Mouse (Mus musculus): ENCODE results near the gene Exosc2. TPM values are rescaled to one million over a fixed set of nuclear protein-coding genes. Genes with fewer than 3 reads are reported as not detected.

The Exosc2 gene
- total RNA-seq, 2 experiments from 2014 or later = 24.7 to 29.5 TPM

GRCm38 (mm10) chr2:31724730-31725490 lies 54.4 kb downstream of the Exosc2 start:
- DNase-seq = no peak

- DNase-seq = no peak
Measured at GRCm38 (mm10) chr2:31727576-31728277, 57.2 kb downstream of the Exosc2 start.

- no peak for DNase-seq
Measured at GRCm38 (mm10) chr2:31730640-31731039, 60.1 kb downstream of the Exosc2 start.

Other genes starting within 250 kb of the Exosc2 start
- gene Ass1, start 200.5 kb upstream of the Exosc2 start, total RNA-seq (2021) = 10 to 100 TPM; 22.6 to 37.2 TPM
- 10 to 100 TPM; 48.8 to 54.2 TPM for gene Fubp3, start 98.1 kb upstream of the Exosc2 start, total RNA-seq (2021)
- not detected for gene Prdm12, start 30.7 kb upstream of the Exosc2 start, total RNA-seq (2021)
- gene Abl1, start 17.7 kb downstream of the Exosc2 start, total RNA-seq (2021) = 10 to 100 TPM; 61.8 to 69.2 TPM
- not detected for gene Qrfp, start 139.9 kb downstream of the Exosc2 start, total RNA-seq (2021)
- gene Fibcd1, start 175.3 kb downstream of the Exosc2 start, total RNA-seq (2021) = under 1 TPM in 1 of 2 experiments, not detected in 1; 0.07 TPM
- 10 to 100 TPM; 13.7 to 20.1 TPM for gene Lamc3, start 216.6 kb downstream of the Exosc2 start, total RNA-seq (2021)